Mouse (Mus musculus) thymus, adult 18-20 months (tissue): Measurements from ENCODE around the gene Igdcc4.

Experiments
- DNase-seq, 2 experiments: peaks; one replicate each; pipeline ENCODE4 v3.0.0; 2022; ENCODE audit warnings: mixed read lengths in 2 of 2

The Igdcc4 gene

GRCm38 (mm10) chr9:65161881-65162280, 60.6 kb downstream of the Igdcc4 start:
- no peak for DNase-seq

DNA sequence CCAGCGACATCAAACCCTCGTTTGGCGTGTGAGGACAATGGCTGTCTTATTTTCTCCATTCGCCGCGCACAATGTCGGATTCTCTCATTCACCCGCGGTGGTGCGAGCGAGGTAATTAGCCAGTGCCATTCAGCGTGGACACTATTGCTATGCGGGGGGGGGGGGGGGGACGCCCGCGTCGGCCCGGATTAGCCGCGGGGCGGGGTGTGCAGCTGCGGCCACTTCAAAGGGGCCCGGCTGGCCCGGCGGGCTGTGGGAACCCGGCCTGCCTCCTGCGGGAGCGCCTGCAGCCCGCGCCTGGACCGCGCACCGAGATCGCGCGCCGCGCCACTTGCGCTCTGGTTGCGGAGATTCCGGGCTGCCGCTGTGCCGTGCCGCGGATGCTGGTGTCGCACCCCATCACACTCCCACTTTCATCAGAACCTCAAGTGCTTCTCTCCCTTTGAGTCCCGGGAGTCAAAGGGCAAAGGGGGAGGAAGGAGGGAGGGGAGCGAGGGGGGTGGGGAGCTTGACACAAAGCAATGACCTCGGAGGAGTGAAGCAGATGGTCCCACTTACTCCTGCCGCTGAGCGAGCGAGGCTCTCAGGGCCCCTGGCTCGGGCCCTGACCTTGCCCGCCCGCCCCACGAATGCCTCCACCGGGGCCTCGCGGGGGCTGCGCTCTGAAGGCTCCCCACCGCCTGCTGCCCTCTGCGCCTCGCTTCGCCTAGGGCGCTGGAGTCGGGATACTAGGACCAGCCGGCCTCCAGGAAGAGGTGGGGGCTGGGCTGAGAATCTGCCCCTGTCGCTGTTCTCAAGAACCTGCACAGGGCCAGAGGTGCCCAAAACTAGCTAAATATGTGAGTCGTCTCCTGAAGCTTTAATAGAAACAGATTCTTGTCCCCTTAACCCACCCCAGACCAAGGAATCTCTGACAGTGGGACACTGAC, 61.7 kb downstream of the Igdcc4 start:
- DNase-seq: no peak

GRCm38 (mm10) chr9:65164870-65165269, 63.6 kb downstream of the Igdcc4 start:
- DNase-seq: no peak

GRCm38 (mm10) chr9:65166386-65166785, 65.1 kb downstream of the Igdcc4 start:
- DNase-seq: no peak

GRCm38 (mm10) chr9:65168534-65168933, 67.2 kb downstream of the Igdcc4 start:
- no peak for DNase-seq

DNA sequence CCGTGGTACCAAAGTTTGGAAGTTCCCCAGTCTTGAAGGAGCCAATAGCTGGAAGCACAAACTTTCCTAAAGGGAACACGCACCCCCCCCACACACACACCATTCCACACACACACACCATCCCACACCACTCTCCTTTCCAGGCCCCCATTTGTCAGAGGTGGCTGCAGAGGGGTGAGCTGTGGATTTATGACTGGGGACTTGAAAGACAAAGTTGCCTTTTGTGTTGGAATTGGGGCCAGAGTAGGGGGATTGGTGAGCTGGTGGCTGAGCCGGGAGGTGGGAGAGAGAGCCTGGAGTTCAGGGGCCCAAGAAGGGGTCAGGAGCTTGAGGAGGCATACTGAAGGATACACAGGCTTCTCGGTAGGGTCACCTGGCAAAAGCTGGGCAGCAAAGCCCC, 67.7 kb downstream of the Igdcc4 start:
- DNase-seq: no peak

DNA sequence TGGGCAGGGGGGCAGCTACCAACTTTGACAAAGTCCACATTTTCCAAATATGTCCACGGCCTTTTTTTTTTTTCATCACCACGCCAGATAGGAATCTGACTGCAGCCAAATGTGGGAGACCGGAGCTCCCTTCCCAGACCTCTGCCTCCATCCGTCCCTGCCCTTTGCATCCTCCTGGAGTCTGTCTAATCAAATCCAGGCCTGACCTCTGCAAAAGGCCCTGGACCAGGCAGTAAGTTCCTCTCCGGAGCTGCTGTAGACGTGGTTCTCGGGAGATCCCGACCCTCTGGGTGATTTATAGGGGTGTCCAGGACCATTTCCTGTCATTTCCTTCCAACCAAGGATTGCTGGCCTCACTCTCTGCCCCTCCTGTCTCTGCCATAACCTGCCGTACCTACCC, 71.4 kb downstream of the Igdcc4 start:
- no peak for DNase-seq

GRCm38 (mm10) chr9:65175234-65175938, 74.1 kb downstream of the Igdcc4 start:
- no peak for DNase-seq

DNA sequence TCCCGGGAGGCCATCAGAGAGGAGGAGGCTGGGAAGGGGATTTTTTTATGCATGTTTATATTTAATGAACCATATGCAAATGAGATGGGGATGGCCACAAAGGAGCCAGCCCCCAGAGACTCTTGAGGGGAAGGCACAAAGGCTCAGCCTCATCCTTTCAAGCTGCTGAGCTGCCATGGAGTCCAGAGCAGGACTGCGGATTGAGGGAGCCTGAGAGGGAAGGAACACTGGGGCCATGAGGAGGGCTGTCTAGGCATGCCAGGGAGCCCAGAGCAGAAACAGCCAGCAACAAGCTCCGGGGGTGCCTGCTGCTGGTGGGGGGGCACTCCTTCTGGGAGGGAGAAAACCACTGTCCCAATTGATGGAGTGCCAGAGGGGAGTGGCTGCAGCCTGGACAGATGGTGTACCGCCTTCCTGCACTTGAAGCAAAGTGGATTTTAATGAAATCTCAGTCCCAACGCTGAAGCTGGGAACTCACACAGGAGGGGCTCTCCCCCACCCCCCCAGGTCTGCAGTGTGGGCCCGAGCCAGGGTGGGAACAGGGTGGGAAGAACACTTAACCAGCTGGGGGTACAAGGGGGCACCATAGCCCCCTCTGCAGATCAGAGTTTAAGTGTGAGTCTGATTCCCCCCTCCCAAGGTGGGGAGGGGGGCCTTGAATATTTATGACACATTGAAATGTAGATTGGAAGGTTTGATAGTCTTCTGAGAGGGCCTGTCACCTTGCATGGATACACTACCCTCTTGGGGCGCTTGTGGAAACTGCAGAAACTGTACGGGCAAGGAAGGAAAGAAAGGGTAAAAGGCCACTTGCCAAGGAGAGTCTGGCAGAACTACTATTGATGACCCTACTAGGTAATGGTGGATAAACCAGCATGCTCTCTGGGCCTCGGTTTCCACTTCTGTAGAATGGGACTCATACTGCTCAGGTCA, 74.9 kb downstream of the Igdcc4 start:
- DNase-seq: no peak

- no peak for DNase-seq
These were observed 76.2 kb downstream of the Igdcc4 start for GRCm38 (mm10) chr9:65177497-65177896.

DNA sequence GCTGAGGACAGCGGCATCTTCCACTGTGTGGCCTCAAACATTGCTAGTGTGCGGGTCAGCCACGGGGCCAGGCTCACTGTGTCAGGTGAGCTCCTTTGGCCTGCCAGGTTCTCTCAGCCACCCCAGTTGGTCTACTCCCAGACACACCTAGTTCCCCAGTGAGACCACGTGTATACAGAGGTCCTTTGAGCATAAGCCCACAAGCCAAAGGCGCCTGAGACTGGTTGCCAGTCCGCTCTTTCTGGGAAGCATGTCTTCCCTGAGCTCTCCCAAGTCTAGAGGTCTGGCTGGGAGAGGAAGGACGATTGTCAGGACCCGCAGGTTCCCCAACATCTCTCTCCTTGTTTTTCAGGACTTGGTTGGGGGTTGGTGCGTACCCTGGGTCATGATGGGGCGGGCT, 76.6 kb downstream of the Igdcc4 start:
- DNase-seq: no peak

GRCm38 (mm10) chr9:65178336-65179213, 77.3 kb downstream of the Igdcc4 start:
- no peak for DNase-seq

DNA sequence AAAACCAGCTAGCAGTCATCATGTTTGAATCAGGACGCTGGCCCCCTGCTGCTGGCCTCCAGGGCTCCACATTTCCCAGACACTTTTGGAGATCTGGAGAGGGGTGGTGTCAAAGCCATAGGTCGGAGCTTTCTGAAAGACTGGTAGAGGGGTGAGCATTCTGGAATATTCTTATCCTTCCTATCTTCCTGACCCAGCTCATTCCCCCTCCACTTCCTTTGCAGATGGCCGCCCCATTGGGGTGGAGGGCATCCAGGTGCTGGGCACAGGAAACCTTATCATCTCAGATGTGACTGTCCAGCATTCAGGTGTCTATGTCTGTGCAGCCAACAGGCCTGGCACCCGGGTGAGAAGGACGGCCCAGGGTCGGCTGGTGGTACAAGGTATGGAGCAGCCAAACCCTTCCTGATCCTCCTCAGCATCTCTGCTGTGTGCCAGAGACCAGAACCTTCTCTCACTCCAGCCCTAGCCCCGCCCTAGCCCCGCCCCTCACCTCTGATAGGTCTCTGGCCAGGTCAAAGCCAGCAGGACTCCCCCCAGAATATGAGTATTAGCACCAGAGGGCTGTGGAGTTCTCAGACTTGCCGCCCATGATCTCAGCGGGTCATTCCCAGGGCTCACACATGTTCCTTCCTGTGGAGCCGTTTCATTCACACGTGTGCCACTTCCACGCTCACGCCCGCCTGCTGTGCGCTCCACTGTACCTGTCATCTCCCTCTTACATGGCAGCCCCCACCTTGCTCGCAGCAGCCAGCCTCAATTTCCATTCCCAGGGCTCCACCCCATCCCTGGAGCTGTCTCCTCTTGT, 78.7 kb downstream of the Igdcc4 start:
- no peak for DNase-seq
